Mouse (Mus musculus) granulocyte monocyte progenitor cell, adult 5-6 weeks (primary cell): ENCODE measurements around the gene 5330417H12Rik. TPM values are rescaled to one million over a fixed set of nuclear protein-coding genes. Genes with fewer than 3 reads are reported as not detected.
A peak's percentile ranks its signal among the peaks of the same experiment; 100 is the strongest.

Experiments
- ATAC-seq: replicated peaks from 2 replicates; pipeline ENCODE4 v1.8.0; 2016; ENCODE audit warnings: mild to moderate bottlenecking, moderate TSS enrichment, inconsistent platforms; ENCODE audit not compliant: poor library complexity, severe bottlenecking
- total RNA-seq, 2 experiments: library from RNA; stranded (forward) in 1 of 2; stranded (reverse) in 1 of 2; fragments of 200-712, 200-1000 nt in 1 of 2; fragments of >200 nt in 1 of 2; fragmentation: Nextera tagmentation in 1 of 2; gene quantifications; 2 replicates each; pipeline ENCODE4 v1.2.3; 2014 to 2017

Gene 5330417H12Rik
- total RNA-seq (2014; fragmentation: Nextera tagmentation) (not detected in 2 replicates), total RNA-seq (2017) (not detected in 2 replicates)

DNA sequence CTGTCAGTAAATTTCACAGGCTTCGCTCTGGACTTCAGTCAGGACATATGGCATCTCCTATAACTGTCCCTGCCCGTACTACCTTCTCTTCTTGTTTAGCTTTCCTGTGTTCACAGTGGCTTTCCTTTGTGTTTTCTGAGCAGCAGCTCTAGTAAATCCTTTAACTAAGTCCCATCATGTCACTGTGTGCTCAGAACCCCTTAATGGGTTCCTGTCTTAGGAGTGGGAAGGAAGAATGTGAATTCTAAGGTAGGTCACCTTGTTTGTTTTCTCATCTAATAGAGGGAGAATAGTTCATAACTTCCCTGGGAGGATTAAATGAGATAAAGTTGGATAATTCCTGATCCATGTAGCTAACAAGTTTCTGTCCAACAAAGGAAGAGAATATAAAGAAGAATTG lies at the start of gene 5330417H12Rik:
TSS of gene 5330417H12Rik (minus strand) at position 101 of the 400 bp plus-strand sequence.
- ATAC-seq, result no peak

DNA sequence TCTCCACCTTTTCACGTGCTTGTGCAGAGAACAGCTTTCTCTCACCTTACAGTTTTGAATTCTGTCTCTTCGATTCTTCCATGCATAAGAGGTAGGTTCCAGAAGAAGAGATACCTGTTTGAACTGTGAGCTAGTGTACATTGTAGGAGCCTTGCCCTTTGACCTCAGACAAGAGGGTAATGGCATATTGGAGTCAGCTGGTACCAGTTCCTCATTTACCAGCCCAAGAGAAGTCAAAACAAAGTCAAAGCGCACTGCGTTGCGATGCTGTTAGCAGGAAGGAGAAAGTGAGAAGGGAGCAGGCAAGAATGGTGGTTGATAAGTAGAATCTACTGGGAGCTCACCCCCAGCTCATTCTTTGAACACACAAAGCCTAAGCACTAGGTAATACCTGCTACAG lies 43.6 kb upstream of the 5330417H12Rik start:
- 0 out of 2 replicates have a peak, but pooled peaks have one; percentile 20 for ATAC-seq

DNA sequence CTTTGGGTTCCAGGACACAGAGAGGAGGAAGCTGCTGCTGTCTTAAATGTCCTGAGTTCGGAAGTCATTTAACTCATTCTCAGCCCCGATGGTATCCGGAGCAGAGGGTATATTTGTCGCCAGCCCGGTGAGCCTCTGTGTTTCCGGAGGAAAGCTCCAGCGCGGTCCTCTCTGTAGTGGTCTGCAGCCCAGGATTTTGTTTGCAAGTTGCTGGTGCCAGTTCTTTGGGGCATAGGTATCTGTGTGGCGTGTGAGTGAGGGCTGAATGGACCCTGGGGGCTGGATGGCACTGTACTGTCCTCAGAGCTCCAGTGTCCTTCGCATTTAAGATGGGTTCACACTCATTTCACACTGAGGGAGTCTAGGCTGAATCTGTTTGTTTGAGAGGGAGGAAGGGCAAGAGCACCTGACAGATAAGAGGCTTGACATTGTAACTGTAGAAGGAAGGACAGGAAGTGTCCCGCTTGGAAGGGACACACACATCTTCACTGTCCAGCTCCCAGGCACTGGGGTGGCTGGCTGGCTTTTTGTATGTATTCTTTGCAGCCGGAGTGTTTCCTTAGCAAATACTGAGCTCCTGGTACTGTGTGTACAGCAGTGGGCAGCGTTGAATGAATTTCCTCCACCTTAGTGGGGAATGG lies 41.4 kb upstream of the 5330417H12Rik start:
- no peak for ATAC-seq

DNA sequence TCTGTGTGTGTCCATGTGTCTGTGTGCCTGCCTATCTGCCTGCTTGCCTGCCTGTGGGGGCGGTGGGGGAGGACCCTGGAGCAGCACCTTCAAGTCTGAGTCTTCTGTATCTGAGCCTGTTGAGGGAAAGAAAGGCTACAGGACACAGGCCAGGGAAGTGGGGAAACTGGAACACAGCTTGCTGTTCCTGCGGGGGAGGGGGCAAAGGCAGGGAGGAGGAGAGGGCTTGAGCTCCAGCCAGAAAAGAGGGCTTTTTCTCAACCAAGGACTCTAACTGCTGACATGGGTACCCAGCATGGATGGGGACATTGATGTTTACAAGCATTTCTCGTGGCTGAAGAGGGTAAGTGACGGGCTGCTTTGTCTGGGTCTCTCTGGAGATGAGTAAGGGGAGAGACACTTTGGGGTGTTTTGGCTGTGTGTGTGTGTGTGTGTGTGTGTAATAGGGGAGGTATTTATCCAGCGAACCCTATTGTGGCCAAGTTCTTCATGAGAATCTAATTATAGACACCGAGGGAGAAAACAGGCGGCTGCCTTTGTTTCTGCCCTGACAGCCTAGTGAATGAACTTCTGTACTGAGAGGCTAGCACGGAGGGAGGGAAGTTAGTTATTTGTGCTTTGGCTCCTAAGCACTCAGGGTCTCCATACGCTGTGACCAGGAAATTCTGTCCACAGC lies 40.8 kb upstream of the 5330417H12Rik start:
- peak; percentile 4; the same call in 1 of the 2 replicates for ATAC-seq

DNA sequence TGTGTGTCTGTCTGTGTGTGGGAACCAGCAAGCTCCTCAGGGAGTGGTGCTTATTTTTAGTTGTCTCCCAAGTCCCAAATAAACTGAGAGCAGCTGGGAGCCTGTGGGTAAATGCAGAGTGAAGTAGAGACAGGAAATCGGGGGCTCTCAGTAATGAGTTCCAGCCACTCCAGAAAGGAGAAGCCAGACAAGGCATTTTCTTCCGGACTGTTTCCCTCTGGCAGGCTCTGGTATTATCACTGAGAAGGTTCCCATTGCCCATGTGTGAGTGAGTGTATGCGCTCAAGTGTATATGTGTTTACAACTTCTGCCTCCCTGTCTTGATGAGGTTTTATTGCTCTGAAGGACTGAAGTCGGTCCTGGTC lies 40.2 kb upstream of the 5330417H12Rik start:
- ATAC-seq, result peak; percentile 26

DNA sequence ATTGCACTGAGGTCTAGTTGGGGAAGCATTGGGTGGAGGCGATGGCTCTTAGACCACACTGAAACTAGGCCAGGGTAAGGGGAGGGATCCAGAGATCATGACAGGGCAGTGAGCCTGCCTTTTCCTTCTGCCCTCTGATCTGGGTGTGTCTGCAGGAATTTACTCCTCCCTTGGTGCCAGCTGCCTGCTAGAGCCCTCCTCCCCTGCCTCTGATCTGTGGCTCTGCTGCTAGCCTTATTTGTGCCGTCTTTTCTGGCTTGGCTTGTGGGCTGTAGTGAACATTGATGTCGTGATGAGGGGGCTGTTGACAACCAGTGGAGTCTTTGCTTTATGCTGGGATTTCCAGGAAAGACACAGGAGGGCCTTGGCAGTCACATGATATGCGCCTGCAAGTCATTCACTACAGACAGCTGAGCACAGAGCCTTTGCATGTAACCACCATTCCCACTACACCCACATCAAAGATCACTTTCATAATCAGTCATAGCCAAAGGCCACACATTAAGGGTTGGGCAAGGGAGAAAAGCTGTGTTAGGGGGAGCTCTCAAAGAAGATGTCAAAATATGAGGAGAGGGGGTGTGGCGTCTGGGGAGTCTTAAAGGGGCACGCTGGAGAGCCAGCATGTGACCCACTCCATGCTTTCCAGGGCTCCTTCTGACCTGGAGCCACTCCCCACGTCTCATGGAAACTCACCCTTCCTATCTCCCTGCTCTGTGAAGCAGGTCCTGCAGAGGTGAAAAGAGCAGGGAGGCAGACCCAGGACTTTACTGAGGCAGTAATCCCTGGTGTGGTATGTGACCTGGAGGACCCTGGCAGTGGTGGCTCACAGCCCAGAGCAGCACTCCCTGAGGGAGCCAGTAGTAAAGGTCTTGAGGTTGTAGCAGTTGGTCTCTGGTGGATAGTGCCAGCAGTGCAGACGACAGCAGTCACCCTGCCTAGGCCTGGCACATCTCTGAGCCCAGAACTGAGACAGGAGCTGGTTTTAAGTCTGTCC lies 39.4 kb upstream of the 5330417H12Rik start:
- peak; percentile 68 for ATAC-seq

DNA sequence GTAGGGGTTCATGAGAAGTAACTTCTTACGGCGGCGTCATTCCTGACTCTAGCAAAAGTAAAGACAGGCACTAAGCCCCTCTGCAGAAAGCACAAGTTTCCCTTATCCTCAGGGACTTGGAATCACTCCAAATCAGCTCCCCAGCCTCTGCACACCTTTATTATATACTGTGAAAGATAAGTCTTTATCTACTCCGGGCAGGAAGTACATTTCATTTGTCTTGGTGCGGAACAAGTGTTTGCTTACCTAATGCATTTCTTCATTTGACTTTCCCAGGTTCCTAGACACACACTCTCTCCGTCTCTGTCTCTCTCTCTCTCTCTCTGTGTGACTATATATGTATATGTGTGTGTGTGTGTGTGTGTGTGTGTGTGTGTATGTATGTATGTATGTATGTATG lies 38.7 kb upstream of the 5330417H12Rik start:
- no peak for ATAC-seq

DNA sequence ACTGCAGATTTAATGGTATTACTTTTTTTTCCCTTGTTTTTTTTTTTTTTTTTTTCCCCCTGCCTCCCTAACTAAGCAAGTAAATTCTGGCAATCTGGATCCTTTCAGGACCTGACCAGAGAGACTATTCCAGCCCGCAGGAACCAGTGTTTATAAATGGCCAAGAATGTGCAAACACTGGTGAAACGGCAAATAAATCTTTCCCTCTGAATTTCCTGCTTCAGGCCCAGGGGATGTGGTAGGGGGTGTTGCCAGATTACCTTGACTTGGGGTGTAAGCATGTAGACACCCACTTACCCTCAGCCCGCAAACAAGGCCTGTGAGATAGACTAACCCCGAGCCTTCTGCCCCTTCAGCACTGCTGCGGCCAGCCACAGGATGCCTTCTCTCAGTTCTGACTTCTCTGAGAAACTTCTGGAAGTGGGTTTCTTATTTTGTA lies 36.9 kb upstream of the 5330417H12Rik start:
- no peak for ATAC-seq

DNA sequence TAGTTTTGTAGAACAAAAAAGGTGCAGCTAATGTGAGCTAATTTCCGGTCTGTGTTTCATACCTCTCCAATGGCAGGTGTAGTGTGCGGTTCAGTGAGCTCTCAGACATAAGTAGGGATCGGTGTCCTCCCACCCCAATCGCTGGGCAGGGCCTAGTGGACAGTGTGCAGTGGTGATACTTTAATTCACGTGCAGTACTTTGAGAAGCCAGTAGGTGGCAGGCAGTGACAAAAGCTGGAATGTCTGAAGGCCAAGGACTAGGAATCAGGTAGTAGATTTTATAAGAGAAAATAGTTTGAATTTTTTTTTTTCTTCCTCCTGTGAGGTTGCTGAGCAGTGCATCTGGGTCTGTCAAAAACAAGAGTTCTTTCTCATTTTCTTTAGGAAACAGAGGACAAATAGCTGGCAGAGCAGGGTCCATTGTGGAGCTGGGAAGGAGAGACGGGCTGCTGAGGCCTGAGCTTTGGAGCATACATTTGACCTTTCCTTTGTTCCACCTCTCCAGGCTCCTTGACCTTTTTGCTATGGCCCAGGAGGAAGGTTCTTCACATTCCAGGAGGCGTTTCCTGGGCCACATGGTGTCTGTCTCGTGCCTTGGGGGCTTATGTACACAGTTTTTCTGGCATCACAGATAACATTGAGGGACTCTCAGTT lies 36.4 kb upstream of the 5330417H12Rik start:
- peak; percentile 54 for ATAC-seq

DNA sequence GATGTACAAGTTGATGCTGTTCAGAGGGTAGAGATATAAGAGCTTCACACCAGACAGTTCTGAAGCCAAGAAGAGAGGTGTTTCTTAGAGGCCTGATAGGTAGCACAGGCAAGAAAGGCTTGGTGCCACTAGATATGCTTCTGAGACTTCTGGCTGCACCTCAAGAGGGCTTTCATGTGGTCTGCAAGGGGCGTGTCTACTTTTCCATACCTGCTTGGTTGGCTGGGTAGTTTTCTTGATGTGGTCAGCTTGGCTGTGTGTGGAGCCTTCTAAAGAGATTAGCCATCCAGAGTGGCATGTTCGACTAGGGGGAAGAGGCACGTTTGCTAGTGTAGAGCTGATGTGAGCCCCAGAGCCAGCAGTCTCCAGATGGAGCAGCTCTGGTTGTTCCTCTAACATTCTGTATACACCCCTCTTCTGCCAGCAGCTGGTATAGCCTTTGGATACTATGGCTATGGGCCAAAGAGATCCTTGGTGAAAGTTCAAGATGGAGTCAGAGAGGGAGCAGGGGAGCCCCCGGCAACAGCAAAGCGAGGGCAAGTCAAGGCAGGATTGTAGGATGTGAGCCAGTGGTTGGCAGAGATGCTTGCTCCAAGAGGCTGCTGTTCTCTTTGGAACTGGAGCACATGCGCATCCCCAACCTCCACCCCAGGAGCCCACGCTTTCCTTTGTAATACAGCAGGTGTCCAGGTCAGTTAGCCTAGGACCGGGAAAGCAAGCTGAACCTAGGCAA lies 34.4 kb upstream of the 5330417H12Rik start:
- ATAC-seq, result no peak

DNA sequence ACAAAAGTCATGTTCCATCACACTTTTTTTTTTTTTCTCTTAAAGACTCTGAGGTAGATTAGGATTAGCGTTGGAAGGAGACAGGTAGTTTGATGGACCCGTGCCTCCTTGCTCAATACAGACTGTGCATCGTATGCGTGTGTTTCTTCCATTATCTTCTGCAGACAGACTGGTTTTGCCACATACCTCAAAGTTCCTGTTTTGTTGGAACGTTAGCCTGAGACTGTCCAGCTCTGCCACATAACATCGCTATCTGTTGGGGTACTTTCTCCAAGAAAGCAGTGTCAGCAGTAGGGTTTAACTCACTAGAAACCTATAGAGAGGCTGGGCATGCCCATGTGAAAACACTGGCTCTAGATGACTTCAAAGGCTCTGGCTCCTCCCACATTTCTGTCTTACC lies 31.5 kb upstream of the 5330417H12Rik start:
- ATAC-seq, result peak; percentile 67

DNA sequence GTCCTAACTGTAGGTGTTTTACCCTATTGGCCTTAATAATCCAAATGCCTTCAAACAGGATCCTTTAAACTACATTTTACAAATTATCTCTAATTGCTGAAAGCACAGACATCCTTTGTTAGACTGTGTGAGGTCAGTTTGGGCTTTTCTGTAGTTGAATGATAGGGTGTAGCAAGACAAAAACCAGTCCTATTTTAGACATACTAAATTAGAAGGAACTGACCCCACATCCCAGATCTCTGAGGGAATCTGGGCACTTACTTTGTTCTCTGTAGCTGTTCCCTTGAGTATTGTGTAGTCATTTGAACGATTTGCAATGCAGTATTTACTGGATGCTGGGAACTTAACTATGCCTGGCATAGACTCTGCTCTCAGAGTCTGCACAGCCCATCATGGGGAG lies 26.9 kb upstream of the 5330417H12Rik start:
- no peak for ATAC-seq

DNA sequence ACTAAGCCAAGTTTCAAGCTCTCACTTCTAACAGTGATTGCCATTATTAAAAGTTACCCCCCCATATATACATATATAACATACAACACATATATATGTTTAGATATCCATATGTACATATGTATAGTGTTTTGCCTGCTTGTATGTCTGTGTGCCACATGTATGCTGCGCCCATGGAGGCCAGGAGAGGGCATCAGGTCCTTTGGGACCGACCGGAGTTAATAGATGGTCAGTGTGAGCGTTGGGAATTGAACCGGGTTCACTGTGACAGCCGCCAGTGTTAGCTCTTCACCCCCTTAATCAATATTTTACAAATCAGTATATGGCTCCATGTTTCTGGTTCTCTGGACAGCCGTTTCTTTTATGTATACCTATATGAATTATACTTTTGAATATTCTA lies 25.0 kb upstream of the 5330417H12Rik start:
- ATAC-seq, result no peak

DNA sequence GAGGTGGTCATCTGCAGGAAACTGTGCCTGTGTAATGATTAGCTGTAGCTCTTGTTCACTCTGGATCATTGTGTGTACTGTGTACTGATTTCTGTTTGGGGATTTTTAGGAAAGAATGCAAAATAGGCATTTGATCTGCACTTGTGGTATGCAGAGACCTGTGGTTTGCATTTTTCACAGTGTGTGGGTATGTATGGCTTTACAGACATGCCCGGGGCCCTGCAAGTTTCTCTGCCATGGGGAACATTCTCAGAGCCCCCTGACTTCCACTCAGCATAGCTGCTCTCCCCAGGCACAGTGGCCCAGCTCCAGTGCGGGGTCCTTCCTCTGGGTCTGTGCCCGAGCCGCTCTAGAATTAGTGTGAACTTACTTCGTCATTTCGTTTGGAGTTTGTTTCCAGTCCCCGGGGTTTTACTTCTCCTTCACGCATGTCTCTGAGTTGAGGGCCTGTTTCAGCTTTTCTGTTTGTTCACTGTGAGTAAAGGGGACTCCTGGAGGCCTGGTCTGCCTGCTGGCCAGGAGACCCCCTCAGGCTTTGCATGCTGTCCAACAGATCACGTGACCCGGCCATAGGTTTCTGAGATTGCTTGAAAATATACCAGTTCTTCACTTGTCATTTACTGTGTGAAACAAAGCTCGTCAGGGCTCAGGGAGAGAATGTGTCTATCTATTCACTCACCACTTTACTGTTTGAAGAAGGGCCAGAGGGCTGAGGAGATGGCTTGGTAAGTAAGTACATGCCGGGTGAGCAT lies 24.2 kb upstream of the 5330417H12Rik start:
- peak; percentile 56 for ATAC-seq

DNA sequence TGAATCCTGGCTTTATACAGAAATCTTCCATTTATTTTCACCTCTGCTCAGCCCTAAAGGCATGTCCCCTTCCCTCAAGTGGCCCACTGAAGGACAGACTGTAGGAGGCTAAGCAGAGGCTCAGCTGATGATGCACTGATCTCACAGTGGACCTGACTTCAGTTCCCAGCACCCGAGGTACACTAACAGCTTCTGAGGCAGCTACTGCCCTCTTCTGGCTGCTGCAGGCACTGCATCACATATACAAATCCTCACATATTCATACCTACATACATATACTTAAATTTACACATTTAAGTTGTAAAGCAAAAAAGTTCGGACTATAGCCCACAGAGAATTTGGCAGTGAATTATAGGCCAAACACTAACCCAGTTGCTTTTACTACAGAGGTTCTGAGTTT lies 20.0 kb upstream of the 5330417H12Rik start:
- ATAC-seq, result no peak

DNA sequence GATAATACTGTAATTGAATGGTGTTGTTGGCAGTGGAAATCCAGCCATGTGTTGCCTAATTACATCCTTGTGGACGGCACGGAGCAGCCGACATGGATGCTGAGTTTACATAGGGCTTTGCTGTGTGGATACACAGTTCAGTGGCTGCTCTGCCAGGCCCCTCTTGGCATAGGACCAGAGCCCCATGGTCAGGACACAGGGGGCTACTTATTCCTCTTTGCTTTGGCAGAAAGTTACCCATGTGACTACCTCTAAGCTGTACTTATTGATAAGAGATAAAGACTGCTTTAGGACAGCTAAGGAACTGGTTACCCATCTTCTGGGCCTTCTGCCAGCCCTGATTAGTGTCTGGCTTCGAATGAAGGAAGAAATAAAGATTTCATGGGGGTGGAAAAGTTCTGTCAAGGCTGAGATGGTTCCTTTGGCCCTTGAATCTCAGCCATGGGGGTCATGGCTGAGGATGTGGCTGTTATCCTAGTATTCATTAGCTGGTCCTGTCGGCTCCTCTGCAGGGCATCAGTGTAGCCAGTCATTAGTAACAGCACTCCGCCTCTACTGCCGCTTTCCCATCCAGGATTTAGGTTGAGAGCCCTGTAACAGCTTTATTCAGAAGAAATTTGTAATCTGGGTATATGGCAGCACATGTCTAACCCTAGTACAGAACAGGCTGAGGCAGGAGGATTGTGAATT lies 17.8 kb upstream of the 5330417H12Rik start:
- no peak for ATAC-seq

DNA sequence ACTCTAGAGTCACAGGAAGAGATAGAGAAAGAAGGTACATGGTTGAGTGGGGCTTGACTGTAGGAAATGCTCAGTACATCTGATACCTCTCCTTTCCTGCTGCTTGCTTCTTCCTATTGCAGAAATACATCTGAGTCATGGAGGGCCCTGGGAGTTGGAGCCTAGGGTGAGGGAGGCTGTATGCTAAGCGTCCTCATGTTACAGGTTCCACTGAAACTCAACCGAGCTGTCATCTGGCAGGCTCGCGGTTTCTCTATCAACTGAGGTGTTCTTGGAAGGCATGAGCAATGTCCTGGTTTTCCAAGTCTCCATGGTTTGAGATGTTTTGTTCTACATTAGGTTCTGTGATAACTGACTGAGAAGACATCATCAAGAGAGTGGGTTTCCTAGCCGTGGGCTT lies 13.1 kb upstream of the 5330417H12Rik start:
- ATAC-seq, result no peak

DNA sequence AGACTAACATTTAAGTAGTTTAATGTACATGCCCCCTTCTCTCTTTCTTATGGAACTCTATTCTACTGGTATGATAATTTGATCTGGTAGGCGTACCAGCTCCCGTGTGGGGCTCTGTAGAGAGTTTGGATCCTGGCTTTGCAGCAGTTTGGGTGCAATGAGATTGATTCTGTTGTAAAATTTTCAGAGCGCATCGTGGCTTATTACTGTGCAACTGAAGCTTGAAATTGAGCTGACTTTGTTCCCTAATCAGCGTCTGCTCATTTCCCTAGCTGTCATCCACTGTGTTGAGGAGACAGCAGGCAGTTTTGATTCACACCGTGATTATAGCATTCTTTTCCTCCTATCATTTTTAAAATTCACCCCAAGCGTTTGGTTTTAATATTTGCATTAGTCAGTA lies 12.4 kb upstream of the 5330417H12Rik start:
- no peak for ATAC-seq
